Mouse (Mus musculus) limb, embryonic 10.5 days (tissue): ENCODE results near the gene Gja4. TPM values are rescaled to one million over a fixed set of nuclear protein-coding genes. Genes with fewer than 3 reads are reported as not detected.

Experiments used
- DNase-seq: peaks from one replicate; pipeline ENCODE4 v3.0.0-alpha.2; 2017; ENCODE audit warnings: low spot score
- H3K27ac ChIP-seq: fragments of 300-500 bp; sonication (generic); 2 replicates; pipeline ENCODE4 v1.5.1; 2016; ENCODE audit warnings: mild to moderate bottlenecking
- H3K27me3 ChIP-seq: fragments of 300-500 bp; sonication (generic); 2 replicates; pipeline ENCODE4 v1.6.1; 2016; ENCODE audit warnings: low read depth, mild to moderate bottlenecking; ENCODE audit not compliant: poor library complexity, severe bottlenecking
- H3K36me3 ChIP-seq: fragments of 300-500 bp; sonication (generic); 2 replicates; pipeline ENCODE4 v1.6.1; 2016; ENCODE audit warnings: mild to moderate bottlenecking, moderate library complexity
- H3K4me1 ChIP-seq: fragments of 300-500 bp; sonication (generic); 2 replicates; pipeline ENCODE4 v1.6.1; 2016
- H3K4me3 ChIP-seq: fragments of 300-500 bp; sonication (generic); 2 replicates; pipeline ENCODE4 v1.5.1; 2016; ENCODE audit warnings: mild to moderate bottlenecking, moderate library complexity
- H3K9me3 ChIP-seq: fragments of 300-500 bp; sonication (generic); replicated peaks from 2 replicates; pipeline ENCODE4 v1.6.1; 2016; ENCODE audit warnings: mild to moderate bottlenecking
- WGBS: fragments of 180-500 bp; shearing (Covaris S2); methylation state at CpG from one replicate; pipeline ENCODE4 v1.1.7; 2016; 5-methylcytosine and 5-hydroxymethylcytosine counted together
- polyA plus RNA-seq: library from polyadenylated mRNA; unstranded; fragments of >200 nt; fragmentation: Nextera tagmentation; extraction: Ambion mirVana; gene quantifications from 2 replicates; pipeline ENCODE4 v1.2.1, GENCODE M21; 2016

Gja4 gene
- polyA plus RNA-seq, 1 experiment from 2014 or later, result 14.6 TPM

DNA sequence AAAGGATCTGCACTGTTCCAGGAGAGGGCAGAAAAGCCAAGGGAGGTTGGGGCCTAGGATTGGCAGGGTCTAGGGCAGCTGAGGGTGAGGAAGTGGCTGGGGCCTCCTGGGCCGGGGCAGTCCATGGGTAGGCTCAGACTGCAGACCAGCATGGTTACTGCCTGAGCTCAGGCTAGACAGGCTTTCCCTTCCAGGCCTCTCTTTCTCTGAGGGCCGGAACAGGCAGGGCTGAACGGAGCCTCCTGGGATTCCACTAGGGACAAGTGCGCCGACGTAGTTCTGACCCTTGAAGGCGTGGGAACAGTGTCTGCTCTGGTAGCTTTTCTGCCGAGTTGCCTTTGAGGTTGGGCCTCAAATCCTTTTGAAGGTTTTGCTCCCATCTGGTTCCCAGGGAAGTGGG, 1.9 kb upstream of the Gja4 start:
- Histone ChIP-seq H3K36me3 (no peaks in the 10 kb centered on the region), H3K9me3 (no peaks in the 10 kb centered on the region), H3K27me3 (peaks cover 52% of the 10 kb centered on the region), H3K4me3 (no peak overlapping the region), H3K4me1 (peaks cover 21% of the 10 kb centered on the region), H3K27ac (no peak overlapping the region)
- no peak for DNase-seq
- WGBS, result 88% methylated on average over 8 of the region's 8 CpGs

DNA sequence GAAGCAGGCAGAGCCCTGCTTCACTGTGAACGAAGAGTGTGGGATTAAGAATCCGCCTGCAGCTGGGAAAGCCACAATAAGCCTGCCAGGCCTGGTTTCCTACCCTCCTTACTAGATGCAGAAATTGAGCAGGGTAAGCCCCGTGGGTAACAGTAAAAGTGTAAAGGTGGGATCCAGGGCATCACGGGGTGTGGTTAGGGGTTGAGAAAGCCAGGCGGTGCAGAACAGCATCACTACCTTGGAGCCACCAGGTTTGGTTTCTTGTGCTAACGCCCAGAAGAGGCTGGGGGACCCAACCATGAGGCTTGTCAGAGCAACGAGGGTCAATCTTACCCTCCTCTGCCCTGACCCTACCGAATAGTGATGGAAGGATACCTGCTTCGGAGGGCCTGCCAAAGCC, 746 bp upstream of the Gja4 start:
- no peak for DNase-seq
- H3K4me3 ChIP-seq, result peak overlapping the region; percentile 62; the same call in 1 of the 2 replicates
- H3K4me1 ChIP-seq, result peaks cover 21% of the 10 kb centered on the region
- 0 out of 2 replicates have a peak overlapping the region, but pooled peaks have one; percentile 75 for H3K27ac ChIP-seq
- H3K36me3 ChIP-seq, result no peaks in the 10 kb centered on the region
- 49% methylated on average over 9 of the region's 9 CpGs for WGBS
- peaks cover 56% of the 10 kb centered on the region for H3K27me3 ChIP-seq
- H3K9me3 ChIP-seq, result no peaks in the 10 kb centered on the region

DNA sequence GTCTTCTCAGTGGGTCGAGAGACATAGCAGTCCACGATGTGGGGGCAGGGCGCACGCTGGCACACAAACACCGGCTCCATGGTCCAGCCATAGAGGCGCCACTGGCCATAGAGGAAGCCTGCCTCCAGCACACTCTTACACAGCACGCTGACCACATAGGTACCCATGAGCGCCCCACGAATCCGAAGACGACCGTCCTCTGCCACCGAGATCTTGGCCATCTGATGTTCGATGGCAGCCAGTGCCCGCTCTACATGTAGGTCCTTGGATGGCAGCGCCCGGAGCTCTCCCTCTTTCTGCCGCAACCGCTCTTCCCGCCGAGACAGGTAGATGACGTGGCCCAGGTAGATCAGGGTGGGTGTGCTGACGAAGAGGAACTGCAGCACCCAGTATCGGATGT, 1.5 kb downstream of the Gja4 start:
- no peak overlapping the region for H3K27ac ChIP-seq
- DNase-seq, result no peak
- peak overlapping the region; percentile 62; the same call in 1 of the 2 replicates for H3K4me3 ChIP-seq
- H3K9me3 ChIP-seq, result no peaks in the 10 kb centered on the region
- peaks cover 21% of the 10 kb centered on the region for H3K4me1 ChIP-seq
- H3K36me3 ChIP-seq, result no peaks in the 10 kb centered on the region
- 59% methylated on average over 24 of the region's 24 CpGs for WGBS
- peaks cover 56% of the 10 kb centered on the region for H3K27me3 ChIP-seq

DNA sequence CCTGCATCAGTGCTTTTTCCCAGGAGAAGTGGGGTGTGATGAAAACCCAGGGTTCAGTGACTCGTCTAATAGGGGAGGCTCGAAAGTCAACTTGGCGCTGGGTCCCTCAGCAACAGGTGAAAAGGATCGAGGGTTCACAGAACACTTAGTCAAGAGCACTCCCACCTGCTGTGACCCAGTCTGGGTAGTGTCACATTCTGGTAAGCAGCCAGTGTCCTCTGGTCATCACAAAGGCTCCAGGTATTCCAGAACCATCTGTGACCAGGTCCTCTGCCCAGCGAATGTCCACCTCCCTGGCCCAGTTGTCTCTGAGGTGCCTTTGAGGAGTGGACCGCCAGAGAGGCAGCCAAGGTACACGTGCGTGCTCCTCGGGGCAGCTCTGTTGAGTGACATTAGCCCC, 2.3 kb downstream of the Gja4 start:
- H3K9me3 ChIP-seq, result no peaks in the 10 kb centered on the region
- DNase-seq, result no peak
- H3K27me3 ChIP-seq, result peaks cover 56% of the 10 kb centered on the region
- no peaks in the 10 kb centered on the region for H3K36me3 ChIP-seq
- no peak overlapping the region for H3K27ac ChIP-seq
- H3K4me3 ChIP-seq, result peak overlapping the region; percentile 14; the same call in 1 of the 2 replicates
- WGBS, result 56% methylated on average over 9 of the region's 9 CpGs
- H3K4me1 ChIP-seq, result peaks cover 21% of the 10 kb centered on the region

DNA sequence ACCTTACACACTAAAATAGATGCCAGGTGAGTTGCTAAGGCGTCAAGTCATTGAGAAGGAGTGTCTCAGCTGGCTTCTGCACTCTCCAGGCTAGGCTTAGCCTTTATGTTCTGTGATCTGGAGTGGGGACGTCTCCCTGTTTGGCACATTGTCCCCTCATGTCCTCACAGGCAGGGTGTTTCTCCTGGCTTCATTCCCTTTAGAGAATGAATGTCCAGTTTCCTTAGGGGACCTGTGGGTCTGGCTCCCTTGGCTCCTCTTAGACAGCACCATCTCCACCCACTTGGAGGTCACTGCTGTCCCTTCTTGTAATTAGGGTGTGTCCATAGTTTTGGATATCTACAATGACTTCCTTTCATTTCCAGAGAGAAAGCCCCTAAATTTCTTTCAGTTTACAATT, 6.9 kb downstream of the Gja4 start:
- peaks cover 16% of the 10 kb centered on the region for H3K27me3 ChIP-seq
- H3K27ac ChIP-seq, result no peak overlapping the region
- DNase-seq, result no peak
- H3K4me3 ChIP-seq, result no peak overlapping the region
- 62% methylated on average over 2 of the region's 2 CpGs for whole genome bisulfite sequencing
- no peaks in the 10 kb centered on the region for H3K4me1 ChIP-seq
- H3K9me3 ChIP-seq, result no peaks in the 10 kb centered on the region
- H3K36me3 ChIP-seq, result no peaks in the 10 kb centered on the region

DNA sequence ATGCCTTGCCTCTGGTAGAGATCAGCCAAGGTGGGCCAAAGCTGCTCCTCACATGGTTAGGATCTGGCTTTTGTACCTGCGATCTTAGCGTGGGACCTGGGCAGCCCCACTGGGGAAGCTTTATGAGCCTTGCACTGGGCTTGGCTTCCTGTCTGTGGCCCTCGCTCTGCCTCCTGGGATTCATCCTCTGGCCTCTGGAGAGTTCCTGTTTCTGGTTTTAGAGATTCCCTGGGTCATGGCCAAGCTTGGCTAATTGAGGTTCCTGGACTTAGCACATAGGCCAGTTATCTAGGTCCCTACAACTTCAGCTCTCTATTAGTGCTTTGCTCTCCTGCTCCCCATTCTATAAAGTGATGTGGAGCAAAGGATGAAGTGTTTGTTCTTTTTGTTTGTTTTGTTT, 10.0 kb downstream of the Gja4 start:
- Histone ChIP-seq H3K27me3 (no peaks in the 10 kb centered on the region), H3K9me3 (no peaks in the 10 kb centered on the region), H3K4me3 (no peak overlapping the region), H3K36me3 (no peaks in the 10 kb centered on the region), H3K27ac (no peak overlapping the region), H3K4me1 (no peaks in the 10 kb centered on the region)
- 86% methylated on average over 3 of the region's 3 CpGs for WGBS
- DNase-seq, result no peak

DNA sequence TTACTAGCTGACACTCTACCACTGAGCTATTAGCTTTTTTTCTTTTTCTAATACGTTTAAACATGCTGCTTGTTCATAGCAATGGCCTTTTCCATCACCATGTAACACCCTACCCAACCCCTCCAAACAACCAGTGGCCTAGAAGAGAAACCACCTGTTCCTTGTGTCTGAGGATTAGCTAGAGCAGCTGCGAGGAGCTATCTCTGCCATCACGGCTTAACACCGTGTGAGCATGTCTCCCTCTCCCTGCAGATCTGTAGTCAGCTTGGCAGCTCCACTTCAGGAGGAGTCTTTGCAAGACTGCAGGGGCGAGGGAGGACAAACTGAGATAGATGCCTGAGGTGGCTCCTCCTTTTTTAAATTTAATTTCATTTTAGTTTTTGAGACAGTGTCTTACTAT, 13.3 kb downstream of the Gja4 start:
- Histone ChIP-seq H3K27me3 (no peaks in the 10 kb centered on the region), H3K36me3 (no peaks in the 10 kb centered on the region), H3K27ac (no peak overlapping the region), H3K4me1 (no peaks in the 10 kb centered on the region), H3K9me3 (no peaks in the 10 kb centered on the region), H3K4me3 (no peak overlapping the region)
- no peak for DNase-seq
- WGBS, result 81% methylated on average over 5 of the region's 5 CpGs

DNA sequence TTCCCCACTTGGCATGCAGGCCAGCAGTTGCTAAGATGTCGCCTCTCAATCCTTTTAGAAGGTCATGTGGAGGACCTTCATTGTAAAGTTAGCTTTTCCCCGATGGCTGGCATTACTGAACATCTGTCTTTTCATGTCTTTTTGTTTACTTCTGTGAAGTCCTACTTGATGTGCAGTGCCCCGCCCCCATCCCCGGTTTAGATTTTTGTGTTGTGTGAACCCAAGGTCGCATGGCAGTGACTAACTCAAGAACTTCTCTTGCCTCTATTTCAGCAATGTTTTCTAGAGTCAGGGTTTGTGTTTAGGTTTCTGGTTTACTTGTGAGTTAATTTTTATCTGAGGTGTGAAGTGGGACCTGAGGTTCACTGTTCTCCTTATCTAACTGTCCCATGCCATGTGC, 21.2 kb downstream of the Gja4 start:
- DNase-seq, result no peak
- Histone ChIP-seq H3K27me3 (no peaks in the 10 kb centered on the region), H3K36me3 (no peaks in the 10 kb centered on the region), H3K27ac (no peak overlapping the region), H3K4me1 (peaks cover 10% of the 10 kb centered on the region), H3K4me3 (no peak overlapping the region), H3K9me3 (no peaks in the 10 kb centered on the region)
- WGBS, result 85% methylated on average over 5 of the region's 5 CpGs

DNA sequence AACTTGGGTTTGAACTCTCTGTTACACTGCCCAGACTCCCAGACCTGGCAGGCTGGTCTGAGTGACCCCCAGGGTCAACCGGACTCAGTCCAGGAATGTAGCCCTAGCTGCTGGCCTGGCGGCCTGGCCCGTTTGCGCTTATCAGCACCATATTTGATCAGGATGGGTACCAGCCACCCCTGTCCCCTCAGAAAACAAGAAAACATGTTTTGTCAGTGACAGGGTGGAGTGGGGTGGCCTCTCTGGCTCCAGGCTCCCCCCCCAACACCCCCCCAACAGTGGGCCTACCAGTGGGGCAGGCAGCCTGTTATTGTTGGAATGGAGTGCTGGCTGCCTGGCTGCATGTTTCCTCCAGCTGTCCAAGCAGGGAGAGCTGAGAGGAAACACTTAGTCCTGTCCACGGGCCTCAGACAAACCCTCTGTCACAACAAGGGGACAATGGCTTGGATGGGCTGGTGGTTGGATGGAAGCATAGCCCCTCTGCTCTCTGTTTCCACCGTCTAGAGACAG, 24.7 kb downstream of the Gja4 start:
- no peak overlapping the region for H3K4me3 ChIP-seq
- no peak overlapping the region for H3K27ac ChIP-seq
- no peaks in the 10 kb centered on the region for H3K27me3 ChIP-seq
- 76% methylated on average over 6 of the region's 6 CpGs for WGBS
- peaks cover 15% of the 10 kb centered on the region for H3K4me1 ChIP-seq
- H3K9me3 ChIP-seq, result no peaks in the 10 kb centered on the region
- no peak for DNase-seq
- H3K36me3 ChIP-seq, result no peaks in the 10 kb centered on the region

DNA sequence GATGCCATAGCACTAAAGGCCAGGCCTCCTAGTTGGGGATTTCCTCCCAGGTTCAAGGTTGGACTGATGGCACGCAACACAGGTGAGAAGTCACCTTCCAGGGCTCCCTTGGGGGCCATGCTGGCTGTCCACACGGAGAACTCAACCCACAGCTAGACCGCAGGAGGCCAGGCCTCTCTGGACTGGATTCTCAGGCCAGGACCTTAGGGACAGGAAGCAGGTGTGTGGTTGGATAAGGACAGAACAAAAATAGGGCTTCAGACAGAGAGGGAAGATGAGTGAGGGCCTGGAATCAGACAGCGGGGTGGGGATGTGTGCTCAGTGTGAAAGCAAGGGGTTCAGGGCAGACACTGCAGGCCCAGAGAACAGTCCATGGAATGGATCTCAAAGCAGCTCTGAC, 26.9 kb downstream of the Gja4 start:
- no peak for DNase-seq
- no peaks in the 10 kb centered on the region for H3K27me3 ChIP-seq
- WGBS, result 77% methylated on average over 4 of the region's 4 CpGs
- H3K4me1 ChIP-seq, result peaks cover 15% of the 10 kb centered on the region
- no peak overlapping the region for H3K27ac ChIP-seq
- no peaks in the 10 kb centered on the region for H3K36me3 ChIP-seq
- H3K4me3 ChIP-seq, result no peak overlapping the region
- H3K9me3 ChIP-seq, result no peaks in the 10 kb centered on the region

DNA sequence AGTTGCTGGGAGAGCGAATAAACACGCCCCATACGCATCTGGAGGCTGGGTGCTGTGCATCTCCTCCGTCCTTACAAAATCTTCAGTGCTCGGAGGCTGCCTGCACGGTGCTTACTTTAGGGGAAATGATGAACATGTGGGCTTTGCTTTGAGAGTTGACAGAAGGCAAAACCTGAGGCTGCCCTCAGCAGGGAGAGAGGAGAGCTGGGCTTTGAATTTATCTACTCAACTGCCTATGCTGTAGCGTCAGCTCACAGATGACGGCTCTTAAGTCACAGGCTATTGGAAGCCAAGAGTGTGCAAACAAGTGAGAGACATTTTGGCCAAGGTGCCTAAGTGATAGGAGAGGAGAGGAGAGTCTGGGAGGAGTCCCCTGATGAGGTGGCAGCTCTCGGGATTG, 34.6 kb downstream of the Gja4 start:
- DNase-seq, result no peak
- WGBS, result 85% methylated on average over 9 of the region's 9 CpGs
- Histone ChIP-seq H3K27ac (no peak overlapping the region), H3K4me3 (no peak overlapping the region), H3K36me3 (no peaks in the 10 kb centered on the region), H3K27me3 (no peaks in the 10 kb centered on the region), H3K9me3 (no peaks in the 10 kb centered on the region), H3K4me1 (peaks cover 10% of the 10 kb centered on the region)

DNA sequence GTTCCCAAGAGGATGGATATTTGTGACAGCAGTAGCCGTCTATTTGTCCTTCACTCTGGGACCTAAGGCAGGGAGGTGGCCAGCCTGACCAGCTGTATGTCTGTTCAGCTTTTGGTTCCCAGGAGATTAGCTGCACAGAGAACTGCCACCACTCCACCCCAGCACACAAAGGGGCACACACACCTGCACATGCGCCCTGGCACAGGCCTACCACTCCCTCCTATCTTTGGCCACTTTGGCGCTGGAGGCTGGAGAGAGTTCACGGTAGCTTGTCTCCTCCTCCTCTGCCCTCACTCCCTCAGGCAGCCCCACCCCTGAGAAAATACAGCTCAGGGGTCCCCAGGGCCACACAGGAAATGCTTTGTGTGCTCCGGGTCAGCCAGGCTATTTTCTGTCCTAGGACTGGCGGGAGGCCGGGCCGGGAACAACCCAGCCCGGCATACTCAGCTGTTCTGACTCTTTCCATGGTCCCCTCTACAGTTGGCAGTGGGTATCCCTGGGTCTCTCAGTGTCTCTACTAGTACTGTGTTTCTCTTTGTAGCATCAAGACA, 35.3 kb downstream of the Gja4 start:
- WGBS, result 67% methylated on average over 9 of the region's 9 CpGs
- peaks cover 10% of the 10 kb centered on the region for H3K4me1 ChIP-seq

DNA sequence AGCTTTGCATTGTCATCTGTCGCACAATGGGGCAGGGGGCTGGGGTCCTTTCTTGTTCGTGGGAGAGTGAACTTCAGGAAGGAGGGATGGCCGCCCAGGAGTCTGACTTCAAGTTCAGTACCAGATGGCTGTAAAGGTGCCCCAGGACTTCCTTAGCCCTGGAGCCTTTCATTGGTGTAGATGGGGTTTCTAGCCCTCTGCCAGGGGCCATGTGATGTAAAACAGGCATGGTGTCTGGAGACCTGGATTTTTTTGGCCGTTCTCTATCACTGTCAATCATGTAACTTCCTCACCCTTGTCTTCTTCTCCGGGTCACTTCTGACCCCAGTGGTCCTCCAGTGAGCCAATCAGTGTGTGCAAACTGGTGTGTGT, 49.7 kb downstream of the Gja4 start:
- Histone ChIP-seq H3K4me3 (no peak overlapping the region), H3K27ac (0 out of 2 replicates have a peak overlapping the region, but pooled peaks have one; percentile 12), H3K36me3 (no peaks in the 10 kb centered on the region), H3K9me3 (no peaks in the 10 kb centered on the region), H3K4me1 (peaks cover 4% of the 10 kb centered on the region; the same call in 1 of the 2 replicates), H3K27me3 (peaks cover 5% of the 10 kb centered on the region; the same call in 1 of the 2 replicates)
- 74% methylated on average over 5 of the region's 5 CpGs for WGBS
- DNase-seq, result no peak

More for the DNA sequence above, 35.3 kb downstream of the Gja4 start:
- peak overlapping the region; percentile 44; the same call in 1 of the 2 replicates for H3K27ac ChIP-seq
- no peaks in the 10 kb centered on the region for H3K9me3 ChIP-seq
- DNase-seq, result no peak
- no peaks in the 10 kb centered on the region for H3K36me3 ChIP-seq
- H3K4me3 ChIP-seq, result no peak overlapping the region
- H3K27me3 ChIP-seq, result no peaks in the 10 kb centered on the region
